Mouse (Mus musculus) myocyte (in vitro differentiated cells): Measurements from ENCODE around the gene Hdac7. TPM values are rescaled to one million over a fixed set of nuclear protein-coding genes. Genes with fewer than 3 reads are reported as not detected.
"Not testable (repeated sequence)": the region's sequence is repeated elsewhere in the genome, so short reads cannot be mapped to it uniquely, and the experiment has no call there.

Experiments used
- H3K27me3 ChIP-seq: one replicate; pipeline ENCODE4 v1.6.1; 2011; ENCODE audit not compliant: control insufficient read depth, insufficient read depth, insufficient read length
- H3K36me3 ChIP-seq: one replicate; pipeline ENCODE4 v1.6.1; 2011; ENCODE audit not compliant: control insufficient read depth, insufficient read depth
- H3K4me2 ChIP-seq: one replicate; pipeline ENCODE4 v1.6.1; 2011; ENCODE audit warnings: low read depth, control low read depth
- H3K4me3 ChIP-seq: one replicate; pipeline ENCODE4 v1.5.1; 2011; ENCODE audit warnings: mild to moderate bottlenecking, control low read depth, moderate library complexity
- H3K79me2 ChIP-seq: one replicate; pipeline ENCODE4 v1.6.1; 2011; ENCODE audit not compliant: control insufficient read depth, insufficient read depth
- H3ac ChIP-seq: one replicate; pipeline ENCODE4 v1.6.1; 2011; ENCODE audit not compliant: control insufficient read depth, insufficient read length
- CEBPB ChIP-seq: IDR thresholded peaks from 2 replicates; pipeline ENCODE4 v1.6.1; 2011; ENCODE audit warnings: mild to moderate bottlenecking, moderate library complexity; ENCODE audit not compliant: poor library complexity, insufficient read depth, severe bottlenecking
- E2F4 ChIP-seq: IDR thresholded peaks from one replicate; pipeline ENCODE4 v1.6.1; 2011; ENCODE audit warnings: mild to moderate bottlenecking, control low read depth, moderate library complexity; ENCODE audit not compliant: insufficient read depth
- MAX ChIP-seq: IDR thresholded peaks from one replicate; pipeline ENCODE4 v1.6.1; 2011; ENCODE audit warnings: low read depth, mild to moderate bottlenecking, control low read depth
- MYOD1 ChIP-seq, 3 experiments: IDR thresholded peaks; one replicate each; pipeline ENCODE4 v1.6.1; 2011; ENCODE audit warnings: control low read depth in 2 of 3, low read depth in 2 of 3, mild to moderate bottlenecking in 2 of 3, moderate library complexity in 1 of 3; ENCODE audit not compliant: insufficient read length in 2 of 3, control insufficient read depth in 1 of 3
- MYOG ChIP-seq, 3 experiments: IDR thresholded peaks; one replicate each; pipeline ENCODE4 v1.6.1; 2011; ENCODE audit warnings: control low read depth in 2 of 3, low read depth in 2 of 3, mild to moderate bottlenecking in 2 of 3; ENCODE audit not compliant: insufficient read length in 2 of 3, control insufficient read depth in 1 of 3, insufficient read depth in 1 of 3
- POLR2A ChIP-seq: IDR thresholded peaks from one replicate; pipeline ENCODE4 v1.6.1; 2011; ENCODE audit warnings: low read depth, mild to moderate bottlenecking, control low read depth, moderate library complexity; ENCODE audit not compliant: insufficient read length
- POLR2AphosphoS2 ChIP-seq: IDR thresholded peaks from one replicate; pipeline ENCODE4 v1.6.1; 2011; ENCODE audit warnings: low read depth, control low read depth; ENCODE audit not compliant: insufficient read length
- REST ChIP-seq: IDR thresholded peaks from one replicate; pipeline ENCODE4 v1.6.1; 2011; ENCODE audit warnings: mild to moderate bottlenecking, control low read depth, moderate library complexity; ENCODE audit not compliant: insufficient read depth, insufficient read length
- SRF ChIP-seq: IDR thresholded peaks from one replicate; pipeline ENCODE4 v1.6.1; 2011; ENCODE audit warnings: low read depth; ENCODE audit not compliant: control insufficient read depth, insufficient read length
- TCF12 ChIP-seq: IDR thresholded peaks from one replicate; pipeline ENCODE4 v1.6.1; 2011; ENCODE audit warnings: mild to moderate bottlenecking, control low read depth; ENCODE audit not compliant: poor library complexity, insufficient read depth, severe bottlenecking
- TCF3 ChIP-seq: IDR thresholded peaks from one replicate; pipeline ENCODE4 v1.6.1; 2011; ENCODE audit warnings: low read depth, control low read depth; ENCODE audit not compliant: insufficient read length
- USF1 ChIP-seq: IDR thresholded peaks from one replicate; pipeline ENCODE4 v1.6.1; 2011; ENCODE audit warnings: low read depth, mild to moderate bottlenecking, control low read depth, moderate library complexity
- polyA plus RNA-seq: library from polyadenylated mRNA; unstranded; fragments of >200 nt; fragmentation: generic; extraction: Trizol; gene quantifications from one replicate; pipeline ENCODE4 v1.2.1, GENCODE M21; 2012; ENCODE audit warnings: missing spikeins

The Hdac7 gene
- polyA plus RNA-seq, 1 experiment: 17.4 TPM

DNA sequence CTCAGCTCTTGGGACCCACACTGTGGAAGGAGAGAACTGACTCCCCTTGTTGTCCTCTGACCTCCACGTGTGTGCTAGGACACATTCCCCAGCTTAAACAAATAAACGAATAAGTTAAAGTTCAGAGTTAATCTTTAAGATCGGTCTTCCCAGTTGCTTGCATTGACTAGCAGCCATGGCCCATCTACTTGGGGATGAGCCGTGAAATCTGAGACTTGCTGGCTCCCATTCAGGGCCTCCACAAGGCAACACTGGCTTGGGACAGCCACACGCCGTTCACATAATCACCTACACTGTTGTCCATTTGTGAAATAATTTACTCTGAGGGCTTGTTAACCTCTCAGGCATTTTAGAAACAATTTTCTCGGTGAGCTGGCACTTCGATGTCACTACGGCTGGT is 29.4 kb upstream of the Hdac7 start:
- Histone ChIP-seq H3ac (no peak overlapping the region), H3K4me2 (no peak overlapping the region), H3K27me3 (no peaks in the 10 kb centered on the region), H3K36me3 (no peaks in the 10 kb centered on the region), H3K4me3 (no peak overlapping the region), H3K79me2 (no peaks in the 10 kb centered on the region)
- TF ChIP-seq REST (no peak), MYOD1 (IDR thresholded peaks at IDR 0.05; ENCODE audit: control insufficient read depth in 1 of 3, insufficient read length in 2 of 3, low read depth in 2 of 3) (no peak), POLR2AphosphoS2 (no peak), POLR2A (no peak), USF1 (no peak)

DNA sequence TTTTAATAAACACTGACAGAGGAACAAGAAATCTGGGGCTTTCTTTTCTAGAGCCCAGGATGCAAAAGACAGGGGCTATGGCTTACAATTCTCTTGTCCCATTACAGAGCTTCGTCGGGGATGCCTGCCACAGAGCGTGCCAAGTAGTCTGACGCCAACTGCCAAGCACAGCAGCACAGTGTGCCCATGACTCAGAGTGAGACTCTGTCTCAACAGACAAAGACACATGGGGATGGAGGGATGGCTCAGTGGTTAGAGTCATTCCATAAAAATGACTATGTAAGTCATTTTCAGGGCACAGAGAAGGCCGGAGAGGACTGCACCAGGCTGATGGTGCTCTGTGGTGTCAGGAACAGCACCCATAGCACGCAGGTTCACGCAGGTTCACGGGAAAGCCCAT is 27.9 kb upstream of the Hdac7 start:
- TF ChIP-seq MYOD1 (IDR thresholded peaks at IDR 0.05; ENCODE audit: control insufficient read depth in 1 of 3, insufficient read length in 2 of 3, low read depth in 2 of 3) (peak in 1 of 3 experiments; percentile 38), MAX (peak; percentile 16), MYOG (IDR thresholded peaks at IDR 0.05; ENCODE audit: control insufficient read depth in 1 of 3, insufficient read depth in 1 of 3, insufficient read length in 2 of 3, low read depth in 2 of 3) (no peak)
- H3ac ChIP-seq: no peak overlapping the region
- peak overlapping the region; percentile 39 for H3K4me2 ChIP-seq
- H3K36me3 ChIP-seq: peaks cover 5% of the 10 kb centered on the region
- H3K27me3 ChIP-seq: no peaks in the 10 kb centered on the region
- H3K79me2 ChIP-seq: no peaks in the 10 kb centered on the region
- H3K4me3 ChIP-seq: no peak overlapping the region

DNA sequence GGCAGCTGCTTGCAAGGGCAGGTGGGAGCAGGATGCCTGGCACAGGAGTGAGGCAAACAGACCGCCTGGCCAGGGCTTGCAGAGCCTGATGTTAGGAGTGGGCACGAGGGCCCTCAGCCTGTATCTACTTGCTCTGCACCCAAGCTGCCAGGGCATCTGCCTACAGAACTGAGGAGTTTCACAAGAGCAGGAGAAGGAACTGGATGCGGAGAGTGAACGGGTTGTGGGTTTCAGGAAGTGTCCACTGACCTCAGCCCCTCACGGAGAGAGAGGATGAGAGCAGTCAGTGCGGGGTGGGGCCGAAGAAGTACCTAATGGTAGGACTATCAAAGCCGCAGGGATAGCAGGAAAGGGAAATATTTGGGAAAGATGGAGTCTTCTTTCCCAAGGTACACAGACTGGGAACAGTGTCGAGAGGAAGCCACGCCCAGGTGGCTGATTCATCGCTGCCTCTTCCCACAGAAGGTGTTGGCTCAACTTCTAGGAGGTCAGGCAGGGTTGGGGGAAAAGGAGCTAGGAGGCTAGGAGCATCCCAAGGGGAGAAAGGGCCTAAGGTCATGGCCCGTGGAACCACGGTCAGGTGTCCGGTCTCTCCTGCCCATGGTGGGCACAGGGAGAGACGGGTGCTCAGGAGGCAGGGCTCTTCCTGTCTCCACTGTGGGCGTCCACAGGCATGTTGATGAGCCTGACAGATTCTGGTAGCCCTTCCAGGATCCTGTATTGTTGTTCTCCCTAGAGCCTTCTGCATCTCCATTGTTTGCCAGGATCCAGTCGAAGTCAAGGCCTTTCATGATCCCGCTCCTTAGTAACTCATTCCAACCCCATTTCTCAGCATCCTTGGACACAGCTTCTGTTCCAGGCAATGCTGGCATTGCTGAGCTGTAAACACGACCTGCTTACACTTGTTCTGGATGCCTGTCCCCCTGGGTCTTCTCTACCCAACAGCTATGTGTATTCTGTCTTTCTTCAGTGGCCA is 27.0 kb upstream of the Hdac7 start:
- TF ChIP-seq SRF (no peak), MYOD1 (IDR thresholded peaks at IDR 0.05; ENCODE audit: control insufficient read depth in 1 of 3, insufficient read length in 2 of 3, low read depth in 2 of 3) (no peak), REST (no peak)
- Histone ChIP-seq H3K36me3 (peaks cover 10% of the 10 kb centered on the region), H3K79me2 (no peaks in the 10 kb centered on the region)

DNA sequence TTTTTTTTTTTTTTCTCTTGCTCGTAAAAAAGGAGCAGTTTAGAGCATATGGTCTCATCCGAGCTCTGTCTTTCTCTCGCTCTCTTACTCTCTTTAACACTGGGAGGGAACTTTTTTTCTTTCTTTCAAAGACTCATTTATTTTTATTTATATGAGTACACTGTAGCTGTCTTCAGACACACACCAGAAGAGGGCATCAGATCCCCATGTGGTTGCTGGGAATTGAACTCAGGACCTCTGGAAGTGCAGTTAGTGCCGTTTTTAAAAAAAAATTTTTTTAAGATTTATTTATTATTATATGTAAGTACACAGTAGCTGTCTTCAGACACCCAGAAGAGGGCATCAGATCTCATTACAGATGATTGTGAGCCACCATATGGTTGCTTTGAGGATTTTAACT is 25.8 kb upstream of the Hdac7 start:
- not testable (repeated sequence) for H3ac ChIP-seq, H3K4me3 ChIP-seq, H3K27me3 ChIP-seq, H3K79me2 ChIP-seq, H3K4me2 ChIP-seq
- peaks cover 11% of the 10 kb centered on the region for H3K36me3 ChIP-seq

More for the DNA sequence above, 27.0 kb upstream of the Hdac7 start:
- Histone ChIP-seq H3K4me3 (no peak overlapping the region), H3ac (no peak overlapping the region), H3K4me2 (peak overlapping the region; percentile 39), H3K27me3 (no peaks in the 10 kb centered on the region)

DNA sequence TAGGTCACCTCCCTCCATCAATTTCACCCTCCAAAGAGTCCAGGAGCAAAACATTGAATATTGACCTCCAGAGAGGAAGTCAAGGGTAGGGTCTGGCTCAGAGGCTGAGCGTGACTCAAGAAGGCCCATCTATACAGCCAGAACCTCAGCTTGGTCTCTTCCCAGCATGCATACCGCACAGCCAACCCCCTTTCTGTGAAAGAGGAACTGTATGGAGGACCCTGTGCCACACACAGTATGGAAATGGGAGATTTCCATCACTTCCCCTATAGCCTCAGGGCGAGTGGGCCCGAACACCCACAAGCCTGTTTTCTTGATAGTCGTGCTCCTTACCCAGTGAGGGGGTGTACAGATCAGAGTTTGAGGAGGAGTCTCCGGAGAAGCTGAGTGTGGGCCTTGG is 24.7 kb upstream of the Hdac7 start:
- no peaks in the 10 kb centered on the region for H3K79me2 ChIP-seq
- no peak overlapping the region for H3ac ChIP-seq
- TF ChIP-seq CEBPB (no peak), SRF (no peak), MYOD1 (IDR thresholded peaks at IDR 0.05; ENCODE audit: control insufficient read depth in 1 of 3, insufficient read length in 2 of 3, low read depth in 2 of 3) (no peak)
- peaks cover 11% of the 10 kb centered on the region for H3K36me3 ChIP-seq
- no peak overlapping the region for H3K4me2 ChIP-seq
- no peak overlapping the region for H3K4me3 ChIP-seq
- no peaks in the 10 kb centered on the region for H3K27me3 ChIP-seq

GRCm38 (mm10) chr15:97865988-97866387 is 21.7 kb upstream of the Hdac7 start:
- Histone ChIP-seq H3ac (no peak overlapping the region), H3K4me2 (no peak overlapping the region), H3K4me3 (no peak overlapping the region), H3K27me3 (no peaks in the 10 kb centered on the region), H3K36me3 (peaks cover 11% of the 10 kb centered on the region), H3K79me2 (no peaks in the 10 kb centered on the region)
- TF ChIP-seq MYOG (IDR thresholded peaks at IDR 0.05; ENCODE audit: control insufficient read depth in 1 of 3, insufficient read depth in 1 of 3, insufficient read length in 2 of 3, low read depth in 2 of 3) (no peak), SRF (no peak), POLR2AphosphoS2 (no peak), USF1 (no peak), MYOD1 (IDR thresholded peaks at IDR 0.05; ENCODE audit: control insufficient read depth in 1 of 3, insufficient read length in 2 of 3, low read depth in 2 of 3) (no peak), TCF12 (no peak), E2F4 (no peak), CEBPB (no peak), POLR2A (no peak), MAX (no peak), TCF3 (no peak), REST (no peak)
